Mouse (Mus musculus) neural tube, embryonic 14.5 days (tissue): Measurements from ENCODE around the gene Ovol2. TPM values are rescaled to one million over a fixed set of nuclear protein-coding genes. Genes with fewer than 3 reads are reported as not detected.

Experiments
- ATAC-seq: fragments of 200-750 bp; cut with Nextera tagmentation; 2 replicates; pipeline ENCODE4 v1.8.0; 2017; ENCODE audit warnings: low read depth, mild to moderate bottlenecking, moderate TSS enrichment, moderate library complexity
- H3K27ac ChIP-seq: fragments of 300-500 bp; sonication (generic); 2 replicates; pipeline ENCODE4 v1.5.1; 2014; ENCODE audit warnings: low read depth, mild to moderate bottlenecking, control low read depth, low read length, moderate library complexity, mixed read lengths
- H3K27me3 ChIP-seq: fragments of 300-500 bp; sonication (generic); 2 replicates; pipeline ENCODE4 v1.6.1; 2014; ENCODE audit warnings: low read length; ENCODE audit not compliant: control insufficient read depth, insufficient read depth
- H3K36me3 ChIP-seq: fragments of 300-500 bp; sonication (generic); 2 replicates; pipeline ENCODE4 v1.6.1; 2014; ENCODE audit warnings: low read length, mixed read lengths; ENCODE audit not compliant: control insufficient read depth, insufficient read depth
- H3K4me1 ChIP-seq: fragments of 300-500 bp; sonication (generic); 2 replicates; pipeline ENCODE4 v1.6.1; 2014; ENCODE audit warnings: low read length; ENCODE audit not compliant: control insufficient read depth, insufficient read depth
- H3K4me2 ChIP-seq: fragments of 300-500 bp; sonication (generic); 2 replicates; pipeline ENCODE4 v1.6.1; 2014; ENCODE audit warnings: mild to moderate bottlenecking, low read depth, low read length, control low read depth
- H3K4me3 ChIP-seq: fragments of 300-500 bp; sonication (generic); 2 replicates; pipeline ENCODE4 v1.5.1; 2014; ENCODE audit warnings: low read depth, low read length, control low read depth, mixed read lengths
- H3K9ac ChIP-seq: fragments of 300-500 bp; sonication (generic); replicated peaks from 2 replicates; pipeline ENCODE4 v1.6.1; 2014; ENCODE audit warnings: low read depth, mild to moderate bottlenecking, control low read depth, low read length, mixed read lengths
- H3K9me3 ChIP-seq: fragments of 300-500 bp; sonication (generic); 2 replicates; pipeline ENCODE4 v1.6.1; 2016; ENCODE audit warnings: low read length; ENCODE audit not compliant: control insufficient read depth
- WGBS: fragments of 180-500 bp; shearing (Covaris S2); extraction: QIAGEN DNeasy Blood & Tissue Kit; methylation state at CpG from one replicate; pipeline ENCODE4 v1.1.7; 2014; 5-methylcytosine and 5-hydroxymethylcytosine counted together
- polyA plus RNA-seq: library from polyadenylated mRNA; unstranded; fragments of >200 nt; fragmentation: Nextera tagmentation; extraction: Ambion mirVana; gene quantifications from 2 replicates; pipeline ENCODE4 v1.2.1, GENCODE M21; 2014

Ovol2 gene
- polyA plus RNA-seq, 1 experiment from 2014 or later: not detected

DNA sequence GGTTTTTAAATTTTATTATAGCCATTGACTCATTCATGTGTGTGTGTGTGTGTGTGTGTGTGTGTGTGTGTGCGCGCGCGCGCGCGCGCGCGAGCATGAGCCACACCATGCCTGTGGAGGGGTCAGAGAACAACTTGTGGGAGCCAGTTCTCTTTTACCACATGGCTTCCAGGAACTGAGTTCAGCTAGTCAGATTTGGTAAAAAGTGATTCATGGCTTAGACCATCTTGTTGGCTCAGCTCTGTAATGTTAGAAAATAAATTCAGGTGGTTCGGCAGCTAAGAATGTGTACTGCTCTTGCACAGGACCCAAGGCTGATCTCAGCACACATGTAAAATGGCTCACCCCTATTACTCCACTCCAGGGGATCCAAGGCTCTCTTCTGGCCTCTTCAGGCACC lies 30.8 kb downstream of the Ovol2 start:
- ATAC-seq: no peak

DNA sequence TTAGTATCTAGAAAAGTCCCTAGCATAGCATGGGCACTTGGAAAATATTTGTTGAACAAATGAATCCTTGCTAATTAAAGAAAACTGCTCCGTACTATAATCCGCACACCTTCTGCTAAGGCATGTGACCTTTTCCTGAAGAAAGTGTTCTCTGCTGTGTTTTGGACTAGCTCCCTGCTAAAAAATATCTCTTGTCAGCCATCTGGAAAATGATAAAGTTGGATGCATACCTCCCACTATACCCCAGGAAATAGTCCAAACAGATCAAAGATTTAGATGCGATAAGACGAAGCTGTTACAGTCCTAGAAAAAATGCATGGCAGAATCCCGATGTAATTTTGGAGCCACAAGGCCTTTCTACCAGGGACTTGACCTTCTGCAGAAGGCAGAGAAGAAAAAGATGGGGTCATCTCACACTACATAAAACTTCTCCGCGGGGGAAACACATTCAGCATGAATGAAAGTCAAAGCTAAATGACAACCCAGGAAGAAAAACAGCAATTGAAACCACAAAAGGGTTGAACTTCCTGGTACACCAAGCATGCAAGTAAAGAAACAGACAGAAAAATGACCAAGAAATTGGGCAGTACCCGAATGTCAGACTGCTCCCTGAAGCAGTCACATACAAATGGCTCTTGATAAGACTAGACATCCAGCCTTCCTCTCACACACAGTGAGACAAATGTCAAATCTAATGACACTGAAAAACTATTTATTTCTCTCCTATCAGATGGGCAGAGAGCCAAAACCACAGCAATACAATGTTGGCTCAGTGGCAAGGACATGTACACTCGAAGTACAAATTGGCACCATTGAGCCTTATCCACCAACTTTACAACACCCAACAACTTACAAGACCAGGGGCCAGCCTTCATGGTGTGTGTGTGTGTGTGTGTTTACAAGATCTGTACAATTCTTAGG lies 31.9 kb downstream of the Ovol2 start:
- H3K36me3 ChIP-seq: no peaks in the 10 kb centered on the region
- H3K27me3 ChIP-seq: no peaks in the 10 kb centered on the region
- no peak overlapping the region for H3K27ac ChIP-seq
- H3K9ac ChIP-seq: no peak overlapping the region
- H3K9me3 ChIP-seq: no peaks in the 10 kb centered on the region
- H3K4me2 ChIP-seq: no peak overlapping the region
- no peaks in the 10 kb centered on the region for H3K4me1 ChIP-seq
- ATAC-seq: no peak
- 72% methylated on average over 9 of the region's 9 CpGs for WGBS
- no peak overlapping the region for H3K4me3 ChIP-seq

More for the DNA sequence above, 30.8 kb downstream of the Ovol2 start:
- Histone ChIP-seq H3K27me3 (no peaks in the 10 kb centered on the region), H3K4me1 (no peaks in the 10 kb centered on the region), H3K9ac (no peak overlapping the region), H3K36me3 (no peaks in the 10 kb centered on the region), H3K4me3 (no peak overlapping the region), H3K9me3 (no peaks in the 10 kb centered on the region), H3K27ac (no peak overlapping the region), H3K4me2 (no peak overlapping the region)
- 93% methylated on average over 11 of the region's 11 CpGs for WGBS

DNA sequence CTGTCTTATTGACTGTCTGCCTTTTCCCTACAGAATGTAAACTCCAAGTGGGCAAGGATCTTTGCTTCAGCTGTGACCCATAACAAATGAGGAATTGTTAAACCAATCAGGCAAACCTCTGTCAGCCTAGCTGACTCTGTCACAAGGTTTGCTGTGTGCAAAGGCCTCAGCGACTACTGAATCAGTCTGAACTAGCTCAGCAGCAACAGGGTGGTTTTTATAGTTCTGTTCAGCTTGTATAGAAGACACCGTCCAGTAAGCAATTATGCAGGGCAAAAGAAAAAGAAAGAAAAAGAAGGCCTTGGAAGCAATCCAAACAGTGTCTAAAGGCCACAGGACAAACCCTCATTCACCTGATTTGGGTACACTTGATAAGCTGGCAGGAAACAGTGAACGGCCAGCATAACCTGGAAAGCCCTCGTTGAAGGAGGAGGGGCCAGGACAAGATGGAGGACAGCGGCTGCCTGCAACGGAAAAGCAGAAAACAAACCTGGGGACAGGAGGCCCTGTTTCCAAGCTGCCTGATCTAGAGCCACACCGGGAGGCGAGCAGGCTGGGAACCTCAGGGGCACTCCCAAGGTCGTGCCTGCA lies 36.7 kb downstream of the Ovol2 start:
- no peak for ATAC-seq
- H3K9me3 ChIP-seq: no peaks in the 10 kb centered on the region
- 69% methylated on average over 9 of the region's 9 CpGs for WGBS
- H3K4me2 ChIP-seq: no peak overlapping the region
- H3K4me1 ChIP-seq: no peaks in the 10 kb centered on the region
- no peak overlapping the region for H3K4me3 ChIP-seq
- H3K36me3 ChIP-seq: no peaks in the 10 kb centered on the region
- no peak overlapping the region for H3K9ac ChIP-seq
- no peak overlapping the region for H3K27ac ChIP-seq
- no peaks in the 10 kb centered on the region for H3K27me3 ChIP-seq

DNA sequence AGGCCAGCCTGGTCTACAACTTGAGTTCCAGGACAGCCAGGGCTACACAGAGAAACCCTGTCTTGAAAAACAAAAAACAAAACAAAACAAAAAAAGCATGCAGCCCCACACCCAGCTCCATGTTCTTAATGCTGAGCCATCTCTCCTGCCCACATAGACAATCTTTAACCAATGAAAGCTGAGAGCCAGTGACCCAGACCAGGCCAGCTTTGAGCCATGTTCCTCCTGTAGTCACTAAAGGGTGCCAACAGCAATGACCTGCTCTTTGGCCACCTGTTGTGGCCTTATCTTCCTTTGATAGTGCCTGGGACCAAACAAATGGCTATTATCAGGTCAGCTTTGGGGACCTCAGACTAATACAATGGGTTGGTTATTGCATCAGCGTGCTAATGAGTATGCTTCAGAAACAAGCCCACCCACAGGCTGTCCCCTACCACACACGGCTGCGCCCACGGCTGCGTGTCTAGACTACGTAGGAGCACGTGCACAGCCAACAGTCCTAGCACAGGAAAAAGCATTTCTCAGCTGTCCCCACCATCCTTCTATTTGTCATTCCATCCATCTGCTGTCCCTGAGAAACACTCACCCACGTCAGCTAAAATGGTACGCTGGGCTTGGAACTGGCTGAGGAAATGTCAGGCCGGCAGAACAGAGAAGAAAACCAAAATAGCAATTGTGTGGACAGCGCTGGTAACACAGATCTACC lies 40.2 kb downstream of the Ovol2 start:
- no peak overlapping the region for H3K9ac ChIP-seq
- no peak overlapping the region for H3K4me3 ChIP-seq
- H3K27me3 ChIP-seq: no peaks in the 10 kb centered on the region
- no peak overlapping the region for H3K27ac ChIP-seq
- H3K4me2 ChIP-seq: no peak overlapping the region
- 72% methylated on average over 11 of the region's 11 CpGs for WGBS
- H3K9me3 ChIP-seq: no peaks in the 10 kb centered on the region
- H3K36me3 ChIP-seq: no peaks in the 10 kb centered on the region
- ATAC-seq: no peak
- H3K4me1 ChIP-seq: no peaks in the 10 kb centered on the region

DNA sequence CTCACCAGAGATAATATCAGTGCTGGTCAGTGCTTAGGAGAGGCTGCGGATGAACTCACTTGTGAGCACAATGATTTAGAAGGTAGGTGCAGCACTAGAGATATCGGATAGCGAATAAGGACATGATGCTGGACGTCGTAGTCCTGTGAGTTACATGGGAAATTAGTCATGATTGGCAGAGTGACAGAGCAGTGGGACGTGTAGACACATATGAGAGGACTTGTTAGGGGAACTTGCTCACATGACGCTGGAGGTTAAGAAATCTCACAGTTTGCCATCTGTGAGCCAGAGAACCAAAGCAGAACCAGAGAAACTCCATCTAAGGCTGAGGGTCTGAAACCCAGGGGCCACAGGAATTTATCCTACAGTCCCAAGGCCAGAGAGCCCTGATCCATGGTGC lies 41.6 kb downstream of the Ovol2 start:
- Histone ChIP-seq H3K4me3 (no peak overlapping the region), H3K4me2 (no peak overlapping the region), H3K27ac (no peak overlapping the region), H3K36me3 (no peaks in the 10 kb centered on the region), H3K9ac (no peak overlapping the region), H3K4me1 (no peaks in the 10 kb centered on the region), H3K9me3 (no peaks in the 10 kb centered on the region), H3K27me3 (no peaks in the 10 kb centered on the region)
- 94% methylated on average over 7 of the region's 7 CpGs for WGBS
- no peak for ATAC-seq

DNA sequence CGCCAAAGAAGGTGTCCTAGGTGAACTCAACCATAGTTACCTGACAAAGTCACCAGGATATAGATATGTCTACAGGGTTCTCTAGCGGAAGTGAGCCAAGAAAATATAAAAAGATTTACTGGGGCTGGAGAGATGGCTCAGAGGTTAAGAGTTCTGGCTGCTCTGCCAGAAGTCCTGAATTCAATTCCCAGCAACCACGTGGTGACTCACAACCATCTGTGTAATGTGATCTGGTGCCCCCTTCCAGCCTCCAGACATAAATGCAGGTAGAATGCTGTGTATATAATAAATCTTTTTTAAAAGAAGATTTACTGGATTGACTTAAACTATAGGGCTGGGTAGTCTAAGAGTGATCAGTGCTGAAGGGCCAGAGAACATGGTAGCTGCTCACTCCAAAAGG lies 50.5 kb downstream of the Ovol2 start:
- 72% methylated on average over 3 of the region's 3 CpGs for WGBS
- Histone ChIP-seq H3K9ac (no peak overlapping the region), H3K4me1 (no peaks in the 10 kb centered on the region), H3K27me3 (no peaks in the 10 kb centered on the region), H3K36me3 (0 out of 2 replicates have a peak, but pooled peaks cover 2% of the 10 kb centered on the region), H3K27ac (no peak overlapping the region), H3K9me3 (no peaks in the 10 kb centered on the region), H3K4me2 (no peak overlapping the region), H3K4me3 (no peak overlapping the region)
- ATAC-seq: no peak

DNA sequence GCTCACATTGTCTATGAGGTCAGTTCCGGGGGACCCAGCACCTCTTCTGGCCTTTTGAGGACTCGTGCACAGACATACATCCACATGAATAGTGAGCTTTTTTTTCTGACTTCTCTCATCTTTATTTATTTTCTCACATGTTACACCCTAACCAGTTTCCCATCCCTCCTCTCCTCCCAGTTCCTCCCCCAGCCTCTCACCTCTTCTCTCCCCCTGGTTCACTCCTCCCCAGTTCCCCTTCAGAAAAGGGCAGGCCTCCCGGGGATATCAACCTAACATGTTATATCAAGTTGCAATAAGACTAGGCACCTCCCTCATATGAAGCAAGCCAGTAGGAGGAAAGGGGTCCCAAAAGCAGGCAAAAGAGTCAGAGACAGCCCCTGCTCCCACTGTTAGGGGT lies 51.4 kb downstream of the Ovol2 start:
- WGBS: 90% methylated on average over 3 of the region's 3 CpGs
- no peak overlapping the region for H3K9ac ChIP-seq
- no peaks in the 10 kb centered on the region for H3K27me3 ChIP-seq
- 0 out of 2 replicates have a peak, but pooled peaks cover 2% of the 10 kb centered on the region for H3K36me3 ChIP-seq
- H3K9me3 ChIP-seq: no peaks in the 10 kb centered on the region
- no peak overlapping the region for H3K27ac ChIP-seq
- H3K4me3 ChIP-seq: no peak overlapping the region
- no peaks in the 10 kb centered on the region for H3K4me1 ChIP-seq
- no peak for ATAC-seq
- H3K4me2 ChIP-seq: no peak overlapping the region

DNA sequence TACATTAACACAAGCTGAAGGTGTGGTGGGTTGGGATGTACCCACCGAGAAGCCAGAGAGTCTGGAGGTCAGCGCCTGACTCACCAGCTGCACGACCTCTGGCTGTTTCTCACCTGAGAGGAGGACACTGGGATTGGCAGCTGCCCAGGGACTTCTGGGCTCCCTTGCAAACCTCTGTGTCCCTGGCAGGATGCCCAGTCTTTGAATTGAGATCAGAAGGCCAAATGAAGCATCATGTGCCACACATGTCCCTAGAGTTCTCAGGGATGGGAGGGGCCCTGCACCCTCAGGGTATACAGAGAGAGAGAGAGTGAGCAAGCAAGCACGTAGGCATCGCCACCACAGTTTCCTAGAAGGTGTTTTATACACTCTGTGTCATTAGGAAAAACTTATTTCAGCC lies 52.2 kb downstream of the Ovol2 start:
- H3K27me3 ChIP-seq: no peaks in the 10 kb centered on the region
- no peak overlapping the region for H3K4me2 ChIP-seq
- H3K36me3 ChIP-seq: 0 out of 2 replicates have a peak, but pooled peaks cover 2% of the 10 kb centered on the region
- no peak overlapping the region for H3K4me3 ChIP-seq
- WGBS: 57% methylated on average over 5 of the region's 5 CpGs
- H3K9ac ChIP-seq: no peak overlapping the region
- no peaks in the 10 kb centered on the region for H3K4me1 ChIP-seq
- no peak for ATAC-seq
- no peaks in the 10 kb centered on the region for H3K9me3 ChIP-seq
- H3K27ac ChIP-seq: no peak overlapping the region

DNA sequence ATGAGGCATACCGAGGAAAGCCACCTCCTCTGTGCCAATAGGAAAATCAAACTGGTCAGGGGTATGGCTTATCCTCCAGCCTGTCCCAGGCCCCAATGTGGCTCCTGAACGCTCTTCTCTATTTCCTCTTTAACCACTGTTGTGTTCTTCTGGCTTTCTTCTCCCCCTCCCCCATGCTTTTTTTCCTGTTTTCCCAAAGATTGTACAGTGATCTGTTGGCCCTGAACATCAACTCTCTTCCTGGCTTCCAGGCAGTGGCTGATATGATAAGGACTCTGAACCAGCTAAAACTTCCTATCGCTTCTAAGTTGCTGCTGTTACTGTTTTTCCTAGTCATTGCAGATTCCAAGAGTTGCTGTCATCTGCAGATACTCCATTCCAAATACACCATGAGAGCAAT lies 55.1 kb downstream of the Ovol2 start:
- Histone ChIP-seq H3K4me2 (no peak overlapping the region), H3K4me1 (no peaks in the 10 kb centered on the region), H3K27me3 (no peaks in the 10 kb centered on the region), H3K4me3 (no peak overlapping the region), H3K27ac (no peak overlapping the region), H3K9me3 (no peaks in the 10 kb centered on the region), H3K9ac (no peak overlapping the region), H3K36me3 (0 out of 2 replicates have a peak, but pooled peaks cover 2% of the 10 kb centered on the region)
- no peak for ATAC-seq
- 95% methylated on average over 3 of the region's 3 CpGs for WGBS
